8 mouse cellular contexts compared by ENCODE assay signal in the genomic region with DNA sequence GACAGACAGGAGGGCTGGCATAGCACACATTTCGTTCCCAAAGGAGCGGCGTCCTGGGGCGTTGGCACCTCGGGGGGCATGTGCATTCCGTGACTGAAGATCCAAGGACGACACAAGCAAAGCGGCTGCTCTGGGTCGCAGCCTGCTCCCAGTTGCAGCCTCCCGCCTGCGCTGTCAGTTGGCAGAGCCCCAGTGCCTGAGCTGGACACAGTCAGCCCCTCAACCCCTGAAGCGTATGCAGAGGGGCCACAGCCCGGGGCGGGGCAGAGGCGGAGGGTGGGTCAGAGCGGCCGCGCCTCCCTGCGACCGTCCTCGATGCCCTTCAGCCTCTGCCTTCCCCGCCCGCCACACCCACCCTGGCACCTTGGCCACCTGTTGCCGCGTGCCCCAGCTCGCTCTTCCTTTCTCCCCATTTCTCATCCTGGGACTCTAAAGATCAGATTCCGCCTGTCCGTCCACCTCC. TPM values are rescaled to one million over a fixed set of nuclear protein-coding genes. Genes with fewer than 3 reads are reported as not detected.
DNase-seq lines count a peak whose midpoint lies in the region; ATAC-seq and TF ChIP-seq lines count a peak whose summit lies in the region.

A gene (plus strand): TSS at position 413 of the 463 bp plus-strand sequence.

- no peaks in the 10 kb centered on the region for H3K9me3 ChIP-seq in heart, embryonic 16.5 days (replicated peaks; ENCODE audit: control insufficient read depth, low read length)
- no peaks in the 10 kb centered on the region for H3K9me3 ChIP-seq in neural tube, embryonic 15.5 days (replicated peaks)

- peak within 1 kb of the TSS; percentile 95 for H3K4me2 ChIP-seq in heart, embryonic 16.5 days (ENCODE audit: low read depth, low read length)
- peak within 1 kb of the TSS; percentile 75 for H3K4me2 ChIP-seq in neural tube, embryonic 15.5 days

- H3K9ac ChIP-seq in heart, embryonic 16.5 days (ENCODE audit: low read length), result peak within 1 kb of the TSS; percentile 88
- H3K9ac ChIP-seq in neural tube, embryonic 15.5 days (replicated peaks), result peak within 1 kb of the TSS; percentile 46

- no peak for TF ChIP-seq POLR2A in cortical plate, adult 2 months (IDR thresholded peaks at IDR 0.05; ENCODE audit: extremely low read depth, insufficient read depth, low read length)

- no peak for TF ChIP-seq CTCF in layer of hippocampus, adult 2 months (conservative IDR thresholded peaks at IDR 0.05)
- TF ChIP-seq CTCF in cortical plate, adult 2 months (IDR thresholded peaks at IDR 0.05; ENCODE audit: extremely low read depth, insufficient read depth, low read length), result no peak

- H3K27ac ChIP-seq in layer of hippocampus, adult 2 months, result peak within 1 kb of the TSS; percentile 87
- H3K27ac ChIP-seq in cortical plate, adult 2 months (ENCODE audit: insufficient read depth, low read length), result no peak within 1 kb of the TSS
- H3K27ac ChIP-seq in heart, embryonic 16.5 days (ENCODE audit: low read length), result peak within 1 kb of the TSS; percentile 99
- peak within 1 kb of the TSS; percentile 33; the same call in 1 of the 2 replicates for H3K27ac ChIP-seq in neural tube, embryonic 15.5 days (replicated peaks)

- H3K4me3 ChIP-seq in layer of hippocampus, adult 2 months, result peak within 1 kb of the TSS; percentile 55
- peak within 1 kb of the TSS; percentile 32 for H3K4me3 ChIP-seq in cortical plate, adult 2 months (ENCODE audit: insufficient read depth, low read length)
- peak within 1 kb of the TSS; percentile 77 for H3K4me3 ChIP-seq in heart, embryonic 16.5 days (ENCODE audit: low read length)
- peak within 1 kb of the TSS; percentile 54 for H3K4me3 ChIP-seq in neural tube, embryonic 15.5 days (replicated peaks)

- H3K36me3 ChIP-seq in heart, embryonic 16.5 days (ENCODE audit: control insufficient read depth, insufficient read depth), result no peaks in the 10 kb centered on the region
- no peaks in the 10 kb centered on the region for H3K36me3 ChIP-seq in neural tube, embryonic 15.5 days

- H3K27me3 ChIP-seq in heart, embryonic 16.5 days (ENCODE audit: control insufficient read depth, insufficient read depth, low read length), result peaks cover 10% of the 10 kb centered on the region
- peaks cover 64% of the 10 kb centered on the region for H3K27me3 ChIP-seq in neural tube, embryonic 15.5 days (replicated peaks)

- ATAC-seq in heart, embryonic 16.5 days (replicated peaks; ENCODE audit: extremely low read depth, insufficient read depth, low FRiP score), result peak; percentile 87
- no peak for ATAC-seq in neural tube, embryonic 15.5 days (ENCODE audit: low FRiP score)

- WGBS in heart, embryonic 16.5 days, result 2% methylated on average over 28 of the region's 28 CpGs
- WGBS in neural tube, embryonic 15.5 days, result 2% methylated on average over 28 of the region's 28 CpGs

- H3K4me1 ChIP-seq in cortical plate, adult 2 months (ENCODE audit: control insufficient read depth, insufficient read depth, low read length), result no peaks in the 10 kb centered on the region; the same call in none of the 2 replicates
- no peaks in the 10 kb centered on the region for H3K4me1 ChIP-seq in heart, embryonic 16.5 days (ENCODE audit: control insufficient read depth, insufficient read depth, low read length)
- H3K4me1 ChIP-seq in neural tube, embryonic 15.5 days, result peaks cover 18% of the 10 kb centered on the region

- no peak for DNase-seq in layer of hippocampus, adult 2 months (ENCODE audit: low spot score in 2 of 2)
- DNase-seq in layer of hippocampus, adult 18-20 months (ENCODE audit: low spot score in 2 of 2), result no peak
- peak; percentile 52 to 62 for DNase-seq in kidney, postnatal 4 days
- DNase-seq in cerebellum, adult 18-20 months, result no peak
- no peak for DNase-seq in urinary bladder, postnatal 25 days (ENCODE audit: low spot score)

RNA-seq across cellular contexts. Expression of the gene that starts here (rescaled TPM):
- 1 to 10 TPM; 3.1 to 3.9 TPM for total RNA-seq in layer of hippocampus, adult 2 months (2021)
- 1 to 10 TPM; 2.9 to 3.4 TPM for total RNA-seq in layer of hippocampus, adult 18-20 months (2021)
- 1.8 and 2.0 TPM in 2 replicates for polyA plus RNA-seq in cortical plate, adult 2 months (2012; rRNA removed)
- polyA plus RNA-seq in heart, embryonic 16.5 days (2015; fragmentation: Nextera tagmentation; extraction: Ambion mirVana), result 20.3 and 21.5 TPM in 2 replicates
- 1.5 and 2.0 TPM in 2 replicates for polyA plus RNA-seq in neural tube, embryonic 15.5 days (2015; fragmentation: Nextera tagmentation; extraction: Ambion mirVana)

Comparison
In these comparisons a context has a peak if more than half of its experiments do, and no peak if none do; other contexts are left out.
1. DNase-seq: peak in kidney, postnatal 4 days (2 of 2); none in layer of hippocampus, adult 2 months (0 of 2), layer of hippocampus, adult 18-20 months (0 of 2), cerebellum, adult 18-20 months (0 of 2) and urinary bladder, postnatal 25 days (single experiment).
2. Peak in every context shown above with its lines, with median percentiles within 50 percentile points of each other: H3K4me3 ChIP-seq.